18 mouse cellular contexts compared by ENCODE assay signal in the genomic region with DNA sequence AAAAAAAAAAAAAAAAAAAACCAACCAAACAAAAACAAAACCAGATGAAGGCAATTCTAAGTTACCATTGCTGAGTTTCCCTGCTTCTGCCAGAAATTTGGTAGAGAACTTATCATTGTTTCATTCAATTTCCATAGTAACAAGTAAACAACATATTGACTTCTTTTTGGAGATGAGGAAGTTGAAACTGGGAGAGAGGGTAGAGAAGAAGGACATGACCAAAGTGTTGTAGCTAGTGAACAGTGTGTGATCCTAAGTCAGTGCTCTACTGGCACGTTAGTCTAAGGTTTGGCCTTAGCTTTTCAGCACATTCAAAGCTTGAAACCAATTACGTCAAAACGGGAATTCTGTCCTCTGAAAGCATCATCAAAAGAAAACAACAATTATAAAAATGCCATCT. TPM values are rescaled to one million over a fixed set of nuclear protein-coding genes. Genes with fewer than 3 reads are reported as not detected.
A peak's percentile ranks its signal among the peaks of the same experiment; 100 is the strongest.
DNase-seq lines count a peak whose midpoint lies in the region; ATAC-seq and TF ChIP-seq lines count a peak whose summit lies in the region.
"Had no signal": no experiment of that assay in that cellular context is flagged by ENCODE, and none has a peak within 500 bp of the region (broad histone marks: within the 10 kb centered on the region; RNA-seq: fewer than 3 reads in every experiment).

No protein-coding gene starts in this region.

- no peak overlapping the region for H3K27ac ChIP-seq in forebrain, postnatal 0 days (ENCODE audit: low read depth, low read length)
- no peak overlapping the region for H3K27ac ChIP-seq in forebrain, embryonic 11.5 days (ENCODE audit: low read depth, low read length)
- H3K27ac ChIP-seq in CH12.LX (ENCODE audit: insufficient read depth, low read depth) = no peak overlapping the region
- H3K27ac ChIP-seq: embryonic facial prominence, embryonic 12.5 days; forebrain, embryonic 12.5 days; hindbrain, embryonic 15.5 days had no signal

- TF ChIP-seq POLR2A in CH12.LX (IDR thresholded peaks at IDR 0.05; ENCODE audit: low read depth, low read length) = no peak

- no peak for TF ChIP-seq CTCF in forebrain, postnatal 0 days (IDR thresholded peaks at IDR 0.05; ENCODE audit: low read depth)
- no peak for TF ChIP-seq CTCF in CH12.LX (conservative IDR thresholded peaks at IDR 0.05 in 1 of 2, IDR thresholded peaks at IDR 0.05 in 1 of 2; ENCODE audit: low read depth in 2 of 2, low read length in 2 of 2)

- no peaks in the 10 kb centered on the region for H3K4me1 ChIP-seq in forebrain, postnatal 0 days (ENCODE audit: insufficient read depth)
- H3K4me1 ChIP-seq in forebrain, embryonic 11.5 days (replicated peaks; ENCODE audit: control insufficient read depth, insufficient read depth, low read length) = no peaks in the 10 kb centered on the region
- peaks cover 0 to 3% of the 10 kb centered on the region in 2 experiments; a peak in 1 of 4 replicates for H3K4me1 ChIP-seq in CH12.LX (ENCODE audit: control insufficient read depth in 1 of 2, insufficient read depth in 2 of 2)
- H3K4me1 ChIP-seq: embryonic facial prominence, embryonic 12.5 days; forebrain, embryonic 12.5 days; heart, embryonic 12.5 days; hindbrain, embryonic 15.5 days had no signal

- 67% methylated on average over 3 of the region's 3 CpGs for WGBS in forebrain, postnatal 0 days
- 90% methylated on average over 3 of the region's 3 CpGs for WGBS in forebrain, embryonic 11.5 days

- ATAC-seq in forebrain, postnatal 0 days = 0 out of 2 replicates have a peak, but pooled peaks have one; percentile 10
- ATAC-seq in forebrain, embryonic 11.5 days (replicated peaks; ENCODE audit: low FRiP score) = no peak
- peak; percentile 86 for ATAC-seq in granulocyte monocyte progenitor cell, adult 5-6 weeks (replicated peaks; ENCODE audit: poor library complexity, severe bottlenecking)
- peak; percentile 59; the same call in 1 of the 2 replicates for ATAC-seq in monocyte, adult 5-6 weeks (replicated peaks; ENCODE audit: insufficient number of reproducible peaks, low FRiP score, low TSS enrichment, poor library complexity, severe bottlenecking)
- ATAC-seq: CD4-positive, CD25-positive, alpha-beta regulatory T cell, adult 4 months; forebrain, embryonic 16.5 days had no signal

- no peaks in the 10 kb centered on the region for H3K79me2 ChIP-seq in CH12.LX (replicated peaks; ENCODE audit: control insufficient read depth, extremely low read depth, insufficient read depth, poor library complexity, severe bottlenecking)

- TF ChIP-seq EP300 in CH12.LX (IDR thresholded peaks at IDR 0.05; ENCODE audit: low read length) = no peak

- in situ Hi-C loops in CH12.LX (cut with MboI; ENCODE audit: low pct_ligation_motif_present, low pct_unique_long_range_greater_than_20kb, low sequenced_read_pairs) = no loop called here

- no peak overlapping the region for H3K4me3 ChIP-seq in forebrain, postnatal 0 days (ENCODE audit: low read depth, low read length)
- H3K4me3 ChIP-seq in forebrain, embryonic 11.5 days (ENCODE audit: low read depth, low read length) = no peak overlapping the region
- no peak overlapping the region for H3K4me3 ChIP-seq in CH12.LX (replicated peaks in 1 of 3; ENCODE audit: low read depth in 2 of 3, low read length in 2 of 3, poor library complexity in 1 of 3)
- H3K4me3 ChIP-seq: embryonic facial prominence, embryonic 12.5 days; forebrain, embryonic 12.5 days; heart, embryonic 12.5 days; hindbrain, embryonic 15.5 days had no signal

- H3K36me3 ChIP-seq in forebrain, postnatal 0 days (ENCODE audit: insufficient read depth) = no peaks in the 10 kb centered on the region
- no peaks in the 10 kb centered on the region for H3K36me3 ChIP-seq in forebrain, embryonic 11.5 days (ENCODE audit: control insufficient read depth, insufficient read depth, low read length)
- peaks cover 0 to 6% of the 10 kb centered on the region in 2 experiments for H3K36me3 ChIP-seq in CH12.LX (replicated peaks in 1 of 2; ENCODE audit: control insufficient read depth in 1 of 2, insufficient read depth in 1 of 2, low read length in 1 of 2)
- H3K36me3 ChIP-seq: embryonic facial prominence, embryonic 12.5 days; forebrain, embryonic 12.5 days; heart, embryonic 12.5 days had no signal

- H3K4me2 ChIP-seq in forebrain, postnatal 0 days (ENCODE audit: low read depth) = no peak overlapping the region
- no peak overlapping the region for H3K4me2 ChIP-seq in forebrain, embryonic 11.5 days (ENCODE audit: low read depth, low read length, severe bottlenecking)
- H3K4me2 ChIP-seq in CH12.LX (ENCODE audit: insufficient read depth, low read depth, poor library complexity, severe bottlenecking) = no peak overlapping the region
- H3K4me2 ChIP-seq: embryonic facial prominence, embryonic 12.5 days; forebrain, embryonic 12.5 days; heart, embryonic 12.5 days; hindbrain, embryonic 15.5 days had no signal

- H3K27me3 ChIP-seq in forebrain, postnatal 0 days (ENCODE audit: insufficient read depth, low read length) = no peaks in the 10 kb centered on the region
- no peaks in the 10 kb centered on the region for H3K27me3 ChIP-seq in forebrain, embryonic 11.5 days (ENCODE audit: control insufficient read depth, insufficient read depth, low read length)
- no peaks in the 10 kb centered on the region for H3K27me3 ChIP-seq in CH12.LX (replicated peaks)
- H3K27me3 ChIP-seq: embryonic facial prominence, embryonic 12.5 days; forebrain, embryonic 12.5 days; heart, embryonic 12.5 days; hindbrain, embryonic 15.5 days had no signal

- H3K9ac ChIP-seq in forebrain, postnatal 0 days = no peak overlapping the region
- no peak overlapping the region for H3K9ac ChIP-seq in forebrain, embryonic 11.5 days (ENCODE audit: low read length)
- no peak overlapping the region for H3K9ac ChIP-seq in CH12.LX (ENCODE audit: insufficient read depth, low read depth)
- H3K9ac ChIP-seq: embryonic facial prominence, embryonic 12.5 days; forebrain, embryonic 12.5 days; heart, embryonic 12.5 days; hindbrain, embryonic 15.5 days had no signal

- dilution Hi-C loops in CH12.LX (cut with MboI; ENCODE audit: extremely low pct_ligation_motif_present, extremely low pct_unique_long_range_greater_than_20kb, low sequenced_read_pairs) = no loop called here

- peak; percentile 13 for DNase-seq in forebrain, postnatal 0 days
- no peak for DNase-seq in forebrain, embryonic 11.5 days (ENCODE audit: low spot score)
- DNase-seq in CH12.LX (ENCODE audit: extremely low read depth) = no peak
- no peak for DNase-seq in spleen, postnatal 36 days (ENCODE audit: low spot score in 2 of 2)
- DNase-seq in spleen, adult 12 weeks (ENCODE audit: low spot score) = no peak
- no peak for DNase-seq in Muller cell, postnatal 12 days (ENCODE audit: inconsistent ontology term)
- DNase-seq: adrenal gland, adult 8-10 months; cerebellum, adult 2 months; gastrocnemius, postnatal 14 days; heart, postnatal 36 days had no signal

- no peak for TF ChIP-seq RAD21 in CH12.LX (IDR thresholded peaks at IDR 0.05; ENCODE audit: low read depth, low read length)

- no peaks in the 10 kb centered on the region for H3K9me3 ChIP-seq in forebrain, postnatal 0 days (ENCODE audit: low read length)
- no peaks in the 10 kb centered on the region for H3K9me3 ChIP-seq in forebrain, embryonic 11.5 days (ENCODE audit: control insufficient read depth, low read length)
- H3K9me3 ChIP-seq in CH12.LX (replicated peaks; ENCODE audit: low read length) = peaks cover 2% of the 10 kb centered on the region
- H3K9me3 ChIP-seq: embryonic facial prominence, embryonic 12.5 days; forebrain, embryonic 12.5 days; heart, embryonic 12.5 days; hindbrain, embryonic 15.5 days had no signal

TF ChIP-seq in CH12.LX, 34 proteins besides CTCF, POLR2A, EP300 and RAD21:
- TF ChIP-seq ZNF384 (IDR thresholded peaks at IDR 0.05; ENCODE audit: low read depth, low read length) = 0 out of 2 replicates have a peak, but pooled peaks have one; percentile 28
- TF ChIP-seq E2F4 (IDR thresholded peaks at IDR 0.05; ENCODE audit: insufficient replicate concordance, low read depth, low read length) = no peak
- no peak for TF ChIP-seq ELF1 (IDR thresholded peaks at IDR 0.05; ENCODE audit: low read depth, low read length)

RNA-seq across cellular contexts. Expression of a gene that starts 31.2 kb away (rescaled TPM):
- total RNA-seq in forebrain, postnatal 0 days (2014; rRNA removed) = 124 and 153 TPM in 2 replicates
- 96.7 and 111 TPM in 2 replicates for polyA plus RNA-seq in forebrain, postnatal 0 days (2015; fragmentation: Nextera tagmentation; extraction: Ambion mirVana)
- 2.4 and 3.0 TPM in 2 replicates for polyA plus RNA-seq in forebrain, embryonic 11.5 days (2014; fragmentation: Nextera tagmentation; extraction: Ambion mirVana)
- 0.50 and 1.4 TPM in 2 replicates for total RNA-seq in CH12.LX (2012; rRNA removed)
- 3.2 and 4.0 TPM in 2 replicates for total RNA-seq in CH12.LX (2014; rRNA removed)
- 2.5 and 3.4 TPM in 2 replicates for polyA plus RNA-seq in CH12.LX (2012; ENCODE audit: insufficient read length, low read depth)
- not detected in 2 replicates for total RNA-seq in granulocyte monocyte progenitor cell, adult 5-6 weeks (2014; fragmentation: Nextera tagmentation)
- total RNA-seq in granulocyte monocyte progenitor cell, adult 5-6 weeks (2017) = not detected in 2 replicates
- 0.97 to 3.2 TPM in 2 of 3 replicates, not detected in the other for total RNA-seq in monocyte, adult 5-6 weeks (2017)

RNA-seq across cellular contexts. Expression of a gene that starts 31.6 kb away (rescaled TPM):
- total RNA-seq in forebrain, postnatal 0 days (2014; rRNA removed) = 127 and 134 TPM in 2 replicates
- 16.3 and 23.1 TPM in 2 replicates for polyA plus RNA-seq in forebrain, postnatal 0 days (2015; fragmentation: Nextera tagmentation; extraction: Ambion mirVana)
- polyA plus RNA-seq in forebrain, embryonic 11.5 days (2014; fragmentation: Nextera tagmentation; extraction: Ambion mirVana) = 25.3 and 26.3 TPM in 2 replicates
- total RNA-seq in CH12.LX (2012; rRNA removed) = 15.9 and 20.5 TPM in 2 replicates
- 7.4 and 9.1 TPM in 2 replicates for total RNA-seq in CH12.LX (2014; rRNA removed)
- polyA plus RNA-seq in CH12.LX (2012; ENCODE audit: insufficient read length, low read depth) = 27.6 and 28.0 TPM in 2 replicates
- 0.49 and 0.81 TPM in 2 replicates for total RNA-seq in granulocyte monocyte progenitor cell, adult 5-6 weeks (2014; fragmentation: Nextera tagmentation)
- total RNA-seq in granulocyte monocyte progenitor cell, adult 5-6 weeks (2017) = 0.31 and 0.78 TPM in 2 replicates
- 0.29 to 2.0 TPM (median 0.96 TPM) in 3 replicates for total RNA-seq in monocyte, adult 5-6 weeks (2017)

Comparison
In these comparisons a context has a peak if more than half of its experiments do, and no peak if none do; other contexts are left out.
1. RNA of a gene that starts 31.2 kb away (total RNA-seq): 124 to 153 TPM in forebrain, postnatal 0 days; 0.97 to 3.2 TPM in monocyte, adult 5-6 weeks, 0.50 to 4.0 TPM in CH12.LX and not detected in granulocyte monocyte progenitor cell, adult 5-6 weeks; every median in the first group is over 10 times any median in the second.